Mouse (Mus musculus): ENCODE data around the gene Atp6v0a2.

DNA sequence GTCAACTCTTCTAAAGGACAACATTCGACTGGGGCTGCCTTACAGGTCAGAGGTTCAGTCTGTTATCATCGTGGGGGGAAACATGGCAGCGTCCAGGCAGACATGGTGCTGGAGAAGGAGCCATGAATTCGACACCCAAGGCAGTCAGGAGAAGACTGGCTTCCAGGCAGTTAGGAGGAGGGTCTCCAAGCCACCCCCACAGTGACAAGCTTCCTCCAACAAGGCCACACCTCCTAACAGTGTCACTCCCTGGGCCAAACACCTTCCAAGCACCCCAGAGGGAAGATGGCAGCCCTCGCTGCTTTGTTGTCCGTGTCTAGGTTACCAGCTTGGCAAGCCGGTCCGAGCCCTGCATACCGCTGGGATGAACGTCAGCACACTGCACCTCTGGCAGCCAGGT is 9.7 kb upstream of the Atp6v0a2 start:
- no peak for TF ChIP-seq CTCF (IDR thresholded peaks at IDR 0.05; ENCODE audit: low read depth)
- no peak for TF ChIP-seq EP300 (IDR thresholded peaks at IDR 0.05; ENCODE audit: low read depth)
